Mouse (Mus musculus) ovary, adult 10 weeks (tissue): ENCODE results near the gene Ccdc136. TPM values are rescaled to one million over a fixed set of nuclear protein-coding genes. Genes with fewer than 3 reads are reported as not detected.

Experiments
- polyA plus RNA-seq: library from polyadenylated mRNA; stranded (reverse); fragments of 350-450 nt; fragmentation: Illumina TruSeq; extraction: RNeasy Lipid Tissue Mini Kit (QIAGEN cat#74804); gene quantifications from one replicate; pipeline ENCODE4 v1.2.3, GENCODE M21; 2014

Gene Ccdc136
- polyA plus RNA-seq, result 1.2 TPM

DNA sequence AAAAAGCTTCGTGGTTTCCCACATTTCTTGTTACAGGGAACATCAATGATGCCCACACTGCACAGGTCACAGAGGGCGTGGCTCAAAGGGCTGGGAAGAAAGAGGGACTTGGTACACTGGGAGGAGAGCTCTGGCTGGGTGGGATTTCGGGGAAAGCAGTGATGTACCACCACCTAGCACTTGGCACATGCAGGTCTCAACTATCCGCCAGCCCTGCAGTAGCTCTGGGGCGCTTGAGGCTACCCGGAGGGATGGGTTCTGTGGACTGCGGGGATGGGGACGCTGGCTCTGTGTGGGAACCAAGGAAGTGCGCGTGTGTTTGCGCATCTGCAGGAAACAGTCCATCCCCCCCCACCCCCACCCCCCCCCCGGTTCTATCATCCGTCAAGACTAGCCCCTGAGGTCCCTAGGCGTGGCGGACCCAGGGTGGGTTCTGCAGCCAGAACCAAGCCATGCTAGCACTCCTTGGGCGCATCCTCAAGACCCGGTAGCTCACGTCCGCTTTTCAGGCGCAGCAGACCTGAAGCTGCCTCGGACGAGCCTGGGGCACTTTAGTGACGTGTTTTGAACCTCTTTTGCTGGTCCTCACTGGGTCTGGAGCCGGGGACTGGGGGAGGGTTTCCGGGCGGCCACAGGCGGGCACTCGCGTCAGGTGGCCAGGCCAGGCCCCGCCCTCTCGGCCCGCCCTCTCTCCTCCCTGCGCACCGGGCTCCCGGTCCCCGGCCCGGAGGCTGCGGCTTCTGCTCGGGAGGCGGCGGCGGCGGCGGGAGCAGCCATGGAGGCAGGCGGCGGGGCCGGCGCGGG, at the start of gene Ccdc136:
Gene Ccdc136 (plus strand): TSS at position 400 of the 804 bp plus-strand sequence.

DNA sequence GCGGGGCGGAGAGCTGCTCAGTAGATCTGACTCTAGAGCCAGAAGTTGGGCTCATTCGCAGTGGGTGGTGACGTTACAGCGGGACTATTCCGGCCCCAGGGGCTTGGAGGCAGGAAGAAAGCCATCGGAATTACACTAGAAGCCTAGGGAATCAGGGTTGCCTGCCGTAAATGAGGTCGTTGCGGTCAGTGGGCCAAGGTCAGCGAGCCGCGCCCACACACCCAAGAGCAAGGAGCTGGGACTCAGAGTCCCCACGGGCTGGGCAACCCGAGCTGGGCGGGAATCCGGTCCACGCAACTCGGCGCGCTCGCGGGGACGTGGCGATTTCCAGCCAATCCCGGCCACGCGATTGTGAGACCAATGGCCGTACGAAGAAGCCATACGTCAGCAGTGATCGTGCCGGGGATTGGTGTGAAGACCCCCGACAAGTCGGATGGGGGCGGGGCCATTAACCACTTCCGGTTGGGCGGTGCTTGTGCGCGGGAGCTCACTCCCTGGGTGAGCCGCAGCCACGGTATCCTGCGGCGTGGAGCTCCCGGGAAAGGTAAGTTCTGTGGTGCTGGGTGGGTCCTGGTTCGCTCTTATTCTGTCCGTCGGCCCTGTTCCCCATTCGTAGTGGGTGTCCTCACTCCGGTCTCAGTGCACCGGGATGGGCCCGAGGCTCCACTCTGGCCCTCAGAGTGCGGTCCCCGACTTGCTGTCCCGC, 48.3 kb upstream of the Ccdc136 start, which contains the start of gene Calu:
Gene Calu (plus strand): TSS at position 405 of the 706 bp plus-strand sequence.

DNA sequence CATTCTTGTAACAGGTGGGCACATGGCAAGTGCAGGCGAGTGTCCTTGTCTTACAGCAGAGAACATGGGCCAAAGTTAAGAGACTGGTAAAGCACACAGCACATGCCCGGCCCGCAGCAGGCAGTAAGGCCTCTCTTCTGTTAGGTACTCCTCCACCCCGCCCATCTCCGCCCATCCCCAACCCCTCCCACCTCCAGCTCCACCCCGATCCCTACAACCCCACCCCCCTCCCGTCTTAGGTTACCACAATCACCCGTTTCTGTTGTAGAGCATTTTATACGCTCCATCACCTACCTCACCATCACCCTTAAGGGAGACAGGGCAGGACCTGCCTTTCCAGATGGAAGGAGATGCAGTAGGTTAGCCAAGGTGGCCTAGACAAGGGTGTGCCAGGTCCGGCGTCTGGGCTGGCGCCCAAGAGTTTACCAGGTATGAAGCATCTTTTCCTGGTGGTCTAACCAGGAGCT, 8.0 kb upstream of the Ccdc136 start, which contains the start of gene Opn1sw:
Gene Opn1sw (minus strand): TSS at position 417 of the 467 bp plus-strand sequence.

DNA sequence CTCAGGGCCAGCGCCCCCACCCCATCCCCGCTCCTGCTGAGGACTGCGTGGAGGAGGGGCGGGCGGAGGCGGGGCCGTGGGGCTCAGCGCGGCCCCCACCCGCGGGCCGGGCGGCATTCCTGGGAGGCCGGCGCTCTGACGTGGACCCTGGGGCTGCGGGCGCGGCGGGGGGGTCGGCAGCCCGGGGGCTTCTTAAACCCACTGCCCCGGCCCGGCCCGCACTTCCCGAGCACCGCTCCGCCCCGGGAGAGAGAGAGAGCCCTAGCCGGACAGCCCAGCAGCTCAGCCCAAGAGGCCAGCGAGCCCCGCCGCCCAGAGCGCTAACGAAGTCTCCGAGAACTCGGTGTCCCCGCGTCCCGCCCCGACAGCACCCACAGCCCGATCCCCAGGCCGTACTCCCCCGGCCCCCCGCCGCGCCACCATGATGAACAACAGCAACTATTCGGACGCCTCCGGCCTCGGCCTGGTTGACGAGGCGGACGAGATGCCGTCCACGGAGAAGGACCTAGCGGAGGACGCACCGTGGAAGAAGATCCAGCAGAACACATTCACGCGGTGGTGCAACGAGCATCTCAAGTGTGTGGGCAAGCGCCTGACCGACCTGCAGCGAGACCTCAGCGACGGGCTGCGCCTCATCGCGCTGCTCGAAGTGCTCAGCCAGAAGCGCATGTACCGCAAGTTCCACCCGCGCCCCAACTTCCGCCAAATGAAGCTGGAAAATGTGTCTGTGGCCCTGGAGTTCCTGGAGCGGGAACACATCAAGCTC, 37.1 kb downstream of the Ccdc136 start, which contains the start of gene Flnc:
Gene Flnc (plus strand): TSS at position 219 of the 766 bp plus-strand sequence.

DNA sequence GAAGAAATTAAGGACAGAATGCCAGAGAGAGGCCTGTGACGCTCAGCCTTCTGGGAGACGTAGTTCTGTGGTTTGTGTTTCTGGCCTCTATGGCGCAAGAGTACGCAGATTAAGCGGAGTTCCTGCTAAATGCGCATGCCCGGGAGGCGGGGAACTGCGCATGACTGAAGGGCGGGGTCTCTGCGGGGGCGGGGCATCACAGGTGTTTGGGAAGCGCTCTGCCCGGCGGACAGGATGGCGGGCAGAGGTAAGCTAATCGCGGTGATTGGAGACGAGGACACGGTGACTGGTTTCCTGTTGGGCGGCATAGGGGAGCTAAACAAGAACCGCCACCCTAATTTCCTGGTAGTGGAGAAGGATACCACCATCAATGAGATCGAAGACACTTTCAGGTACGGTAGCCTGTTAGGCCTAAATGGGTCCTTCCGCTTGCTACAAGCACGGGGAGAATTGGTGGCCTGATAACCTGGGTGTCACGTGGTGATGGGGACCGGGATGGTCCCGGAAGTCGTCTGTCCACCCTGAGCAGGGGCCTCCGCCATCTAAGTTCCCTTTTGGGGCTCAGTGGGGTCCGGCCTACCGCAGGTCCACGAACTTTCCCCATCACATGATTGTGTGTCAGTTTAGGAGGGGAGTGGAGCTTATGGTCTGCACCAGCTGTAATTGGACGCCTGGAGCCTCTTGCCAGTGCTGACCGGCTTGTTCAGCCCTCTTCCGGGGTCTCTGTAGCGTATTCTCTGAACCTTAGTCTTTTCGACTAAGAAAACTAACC, 71.7 kb downstream of the Ccdc136 start, which contains the start of gene Atp6v1f:
Gene Atp6v1f (plus strand): TSS at position 136 of the 772 bp plus-strand sequence.

GRCm38 (mm10) chr6:29471137-29471536, 75.0 kb downstream of the Ccdc136 start, which contains the start of gene Atp6v1fnb:
Gene Atp6v1fnb, plus strand, starts transcription at chr6:29471437.

Other genes starting within 250 kb of the Ccdc136 start
- gene Rbm28, start 231.3 kb upstream of the Ccdc136 start, polyA plus RNA-seq, result 54.0 TPM
- 0.43 TPM for gene Prrt4, start 216.7 kb upstream of the Ccdc136 start, polyA plus RNA-seq
- 18.6 TPM for gene Impdh1, start 179.9 kb upstream of the Ccdc136 start, polyA plus RNA-seq
- 15.9 TPM for gene Hilpda, start 123.8 kb upstream of the Ccdc136 start, polyA plus RNA-seq
- not detected for gene Fam71f2, start 116.7 kb upstream of the Ccdc136 start, polyA plus RNA-seq
- not detected for gene Fam71f1, start 77.2 kb upstream of the Ccdc136 start, polyA plus RNA-seq
- gene Calu, start 48.2 kb upstream of the Ccdc136 start, polyA plus RNA-seq, result 605 TPM
- gene Opn1sw, start 7.8 kb upstream of the Ccdc136 start, polyA plus RNA-seq, result not detected
- gene Flnc, start 36.9 kb downstream of the Ccdc136 start, polyA plus RNA-seq, result 0.20 TPM
- gene Atp6v1f, start 71.4 kb downstream of the Ccdc136 start, polyA plus RNA-seq, result 16.8 TPM
- not detected for gene Atp6v1fnb, start 75.1 kb downstream of the Ccdc136 start, polyA plus RNA-seq
- gene Kcp, start 111.6 kb downstream of the Ccdc136 start, polyA plus RNA-seq, result not detected
- 1.6 TPM for gene Irf5, start 130.3 kb downstream of the Ccdc136 start, polyA plus RNA-seq
- gene Tnpo3, start 213.6 kb downstream of the Ccdc136 start, polyA plus RNA-seq, result 79.3 TPM